ENCODE assay signal across 12 mouse cellular contexts in the genomic region with DNA sequence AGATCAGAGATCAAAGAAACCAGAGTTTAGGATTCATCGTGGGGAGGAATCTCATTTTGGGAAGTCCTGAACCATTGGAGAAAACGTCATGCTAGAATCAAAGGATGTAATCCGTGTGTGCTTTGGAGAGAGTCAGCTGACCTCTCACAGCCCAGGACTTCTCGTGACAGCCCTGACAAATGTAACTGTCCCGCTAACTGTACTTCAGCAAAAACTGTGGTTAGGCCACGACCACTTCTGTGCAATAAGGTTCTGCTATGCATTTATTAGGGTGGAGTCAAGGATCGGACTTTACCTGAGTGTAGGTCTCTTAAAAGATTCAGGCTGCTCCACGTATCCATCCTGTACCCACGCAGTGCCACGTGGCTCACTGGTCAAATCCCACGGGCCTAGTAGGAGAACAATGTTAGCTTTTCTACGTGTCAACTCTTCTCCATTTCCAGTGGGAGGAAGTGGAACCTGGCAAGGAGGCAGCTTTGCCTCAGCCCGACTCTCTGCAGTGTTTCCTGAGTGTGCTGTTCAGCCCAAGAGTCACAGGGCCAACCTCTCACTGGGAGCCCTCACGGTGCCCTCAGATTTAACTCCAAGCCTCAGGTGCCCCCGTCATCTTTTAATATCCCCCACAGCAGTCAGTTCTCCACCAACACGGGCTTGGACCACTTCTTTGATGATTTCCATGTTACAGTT.
DNase-seq lines count a peak whose midpoint lies in the region; ATAC-seq lines count a peak whose summit lies in the region.
"Had no signal": no experiment of that assay in that cellular context is flagged by ENCODE, and none has a peak within 500 bp of the region (broad histone marks: within the 10 kb centered on the region; RNA-seq: fewer than 3 reads in every experiment).

No protein-coding gene starts in this region.

- ATAC-seq in CD4-positive, CD25-positive, alpha-beta regulatory T cell, adult 4 months: peak; percentile 27
- ATAC-seq in common myeloid progenitor, adult 5-6 weeks (replicated peaks; ENCODE audit: low read depth, poor library complexity, severe bottlenecking): peak; percentile 86
- peak; percentile 91 for ATAC-seq in megakaryocyte, adult 5-6 weeks (ENCODE audit: poor library complexity, severe bottlenecking)
- ATAC-seq: forebrain, embryonic 15.5 days had no signal

- DNase-seq in kidney, adult 8-10 months: no peak
- DNase-seq in thymus, postnatal 14 days: no peak
- no peak for DNase-seq in layer of hippocampus, adult 8-10 months (ENCODE audit: low spot score in 2 of 2)
- DNase-seq: adrenal gland, postnatal 14 days; cerebellum, adult 8-10 months; cerebellum, postnatal 14 days; gastrocnemius, postnatal 36 days; heart, adult 2 months had no signal

Comparison
In these comparisons a context has a peak if more than half of its experiments do, and no peak if none do; other contexts are left out.
1. ATAC-seq: peak in every context shown above with its lines; median percentile 91 in megakaryocyte, adult 5-6 weeks; 86 in common myeloid progenitor, adult 5-6 weeks; 27 in CD4-positive, CD25-positive, alpha-beta regulatory T cell, adult 4 months.